Comparison of ENCODE assay signal across 8 mouse cellular contexts in genomic region chr7:79228471-79228870, GRCm38 (mm10). TPM values are rescaled to one million over a fixed set of nuclear protein-coding genes. Genes with fewer than 3 reads are reported as not detected.
A peak's percentile ranks its signal among the peaks of the same experiment; 100 is the strongest.
DNase-seq lines count a peak whose midpoint lies in the region; ATAC-seq lines count a peak whose summit lies in the region.

No protein-coding gene starts in this region.

- no peaks in the 10 kb centered on the region for H3K36me3 ChIP-seq in limb, embryonic 12.5 days

- no peak overlapping the region for H3K9ac ChIP-seq in limb, embryonic 12.5 days (replicated peaks)

- H3K27me3 ChIP-seq in limb, embryonic 12.5 days = no peaks in the 10 kb centered on the region

- WGBS in limb, embryonic 12.5 days = 31% methylated on average over 9 of the region's 9 CpGs

- no peaks in the 10 kb centered on the region for H3K9me3 ChIP-seq in limb, embryonic 12.5 days

- peak; percentile 29 for DNase-seq in 3134 (ENCODE audit: extremely low read depth, insufficient read length, low spot score)
- DNase-seq in adrenal gland, adult (ENCODE audit: inconsistent age in 2 of 2, low spot score in 1 of 2) = peak; percentile 84 to 95
- DNase-seq in embryo, embryonic 10 days (ENCODE audit: low spot score) = peak; percentile 79
- DNase-seq in gastrocnemius, postnatal 4 days (ENCODE audit: low spot score in 2 of 2) = peak; percentile 61 to 77
- peak; percentile 63 to 85 for DNase-seq in kidney, adult 8-10 months
- DNase-seq in spleen, postnatal 36 days (ENCODE audit: low spot score in 2 of 2) = peak; percentile 54 to 63

- H3K4me2 ChIP-seq in limb, embryonic 12.5 days = no peak overlapping the region

- H3K27ac ChIP-seq in limb, embryonic 12.5 days = no peak overlapping the region

- peak; percentile 63; the same call in 1 of the 2 replicates for ATAC-seq in limb, embryonic 12.5 days (ENCODE audit: insufficient number of reproducible peaks, insufficient read depth, low FRiP score, low TSS enrichment, low read depth)
- peak; percentile 58; the same call in 1 of the 2 replicates for ATAC-seq in monocyte, adult 5-6 weeks (replicated peaks; ENCODE audit: insufficient number of reproducible peaks, low FRiP score, low TSS enrichment, poor library complexity, severe bottlenecking)

- H3K4me1 ChIP-seq in limb, embryonic 12.5 days (replicated peaks) = no peaks in the 10 kb centered on the region

- no peak overlapping the region for H3K4me3 ChIP-seq in limb, embryonic 12.5 days (replicated peaks)

RNA-seq across cellular contexts. Expression of gene Abhd2, which starts 44.5 kb away (rescaled TPM):
- 10 to 100 TPM; 22.3 to 23.5 TPM for total RNA-seq in gastrocnemius, postnatal 4 days (2021)
- polyA plus RNA-seq in limb, embryonic 12.5 days (2016; fragmentation: Nextera tagmentation; extraction: Ambion mirVana) = 8.2 and 8.5 TPM in 2 replicates
- 39.9 to 69.6 TPM (median 41.0 TPM) in 3 replicates for total RNA-seq in monocyte, adult 5-6 weeks (2017)

Comparison
In these comparisons a context has a peak if more than half of its experiments do, and no peak if none do; other contexts are left out.
1. DNase-seq: peak in every context shown above with its lines; median percentile 90 in adrenal gland, adult; 79 in embryo, embryonic 10 days; 74 in kidney, adult 8-10 months; 69 in gastrocnemius, postnatal 4 days; 58 in spleen, postnatal 36 days; 29 in 3134.